Mouse (Mus musculus) C2C12 (cell line): ENCODE measurements around the gene Etv6. TPM values are rescaled to one million over a fixed set of nuclear protein-coding genes. Genes with fewer than 3 reads are reported as not detected.

Experiments
- H3K27me3 ChIP-seq: one replicate; pipeline ENCODE4 v1.6.1; 2011; ENCODE audit not compliant: control insufficient read depth, insufficient read depth, insufficient read length
- H3K36me3 ChIP-seq: one replicate; pipeline ENCODE4 v1.6.1; 2011; ENCODE audit not compliant: control insufficient read depth, insufficient read depth
- H3K4me3 ChIP-seq: one replicate; pipeline ENCODE4 v1.5.1; 2011; ENCODE audit warnings: mild to moderate bottlenecking, control low read depth; ENCODE audit not compliant: poor library complexity, insufficient read depth, severe bottlenecking
- H3K79me2 ChIP-seq: one replicate; pipeline ENCODE4 v1.6.1; 2011; ENCODE audit not compliant: control insufficient read depth, insufficient read depth
- H3K79me3 ChIP-seq: one replicate; pipeline ENCODE4 v1.6.1; 2011; ENCODE audit warnings: low read depth, control low read depth
- H3ac ChIP-seq: one replicate; pipeline ENCODE3; 2011; ENCODE audit warnings: low read depth; ENCODE audit not compliant: control insufficient read depth, insufficient read length
- CEBPB ChIP-seq: IDR thresholded peaks from one replicate; pipeline ENCODE4 v1.6.1; 2011; ENCODE audit warnings: low read depth, mild to moderate bottlenecking, control low read depth, moderate library complexity
- CTCF ChIP-seq: IDR thresholded peaks from one replicate; pipeline ENCODE4 v1.5.1; 2011; ENCODE audit not compliant: control insufficient read depth, insufficient read depth, insufficient read length
- FOSL1 ChIP-seq: IDR thresholded peaks from one replicate; pipeline ENCODE4 v1.8.0; 2011; ENCODE audit warnings: mild to moderate bottlenecking, low read length; ENCODE audit not compliant: poor library complexity, insufficient read depth, severe bottlenecking
- MAX ChIP-seq: IDR thresholded peaks from one replicate; pipeline ENCODE4 v1.6.1; 2011; ENCODE audit warnings: mild to moderate bottlenecking, control low read depth
- MYOD1 ChIP-seq: IDR thresholded peaks from one replicate; pipeline ENCODE4 v1.6.1; 2011; ENCODE audit warnings: low read depth; ENCODE audit not compliant: control insufficient read depth, insufficient read length
- MYOG ChIP-seq: IDR thresholded peaks from one replicate; pipeline ENCODE4 v1.6.1; 2011; ENCODE audit not compliant: control insufficient read depth, insufficient read length; ENCODE audit errors: extremely low read depth
- USF1 ChIP-seq: IDR thresholded peaks from one replicate; pipeline ENCODE4 v1.6.1; 2011; ENCODE audit warnings: low read depth, mild to moderate bottlenecking, control low read depth, moderate library complexity
- polyA plus RNA-seq: library from polyadenylated mRNA; unstranded; fragments of >200 nt; fragmentation: generic; extraction: Trizol; gene quantifications from one replicate; pipeline ENCODE4 v1.2.1, GENCODE M21; 2012; ENCODE audit warnings: missing spikeins

Etv6 gene
- polyA plus RNA-seq, 1 experiment, result 8.5 TPM

DNA sequence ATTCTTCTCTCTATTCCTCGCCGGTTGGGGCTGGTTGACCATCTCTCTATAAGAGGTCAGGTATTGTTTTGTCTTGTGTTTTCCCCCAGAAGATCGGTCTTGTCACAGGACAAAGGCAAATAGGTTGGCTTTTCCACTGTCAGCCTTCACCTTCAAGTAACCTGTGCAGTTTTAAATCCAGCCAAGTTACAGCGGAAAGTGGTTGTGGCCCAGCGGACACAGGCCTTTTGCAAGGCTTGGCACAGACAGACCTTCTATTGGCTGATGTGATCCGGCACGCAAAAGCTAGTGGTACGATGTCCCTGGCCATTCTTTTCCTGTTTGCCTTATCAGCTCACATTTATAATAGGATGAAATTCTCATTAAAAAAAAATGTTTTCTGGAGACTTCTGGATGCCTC, 3.9 kb downstream of the Etv6 start:
- Histone ChIP-seq H3K27me3 (no peaks in the 10 kb centered on the region), H3K79me3 (peaks cover 79% of the 10 kb centered on the region), H3K79me2 (peaks cover 85% of the 10 kb centered on the region), H3ac (no peak overlapping the region), H3K4me3 (no peak overlapping the region), H3K36me3 (no peaks in the 10 kb centered on the region)
- TF ChIP-seq CTCF (no peak), USF1 (no peak), MAX (no peak), FOSL1 (no peak), MYOG (no peak), CEBPB (no peak), MYOD1 (no peak)

DNA sequence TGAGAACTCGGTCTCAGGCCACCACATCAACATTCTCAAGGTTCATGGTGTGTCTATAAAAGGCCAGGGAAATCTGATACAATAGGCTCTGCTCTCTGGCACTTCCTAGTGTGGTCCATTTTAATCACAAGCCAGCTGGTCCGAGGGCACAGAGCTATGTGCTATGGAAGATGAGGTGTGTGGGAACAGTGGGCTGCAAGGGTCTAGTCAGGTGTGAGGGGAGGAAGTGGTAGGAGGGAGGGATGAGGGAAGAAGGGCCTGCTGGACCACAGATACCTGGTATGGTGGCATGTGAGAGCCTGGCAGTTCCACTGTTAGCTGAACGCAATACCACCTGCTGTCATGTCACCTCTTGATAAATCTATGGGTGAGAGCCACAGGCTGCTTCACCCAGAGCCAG, 4.8 kb downstream of the Etv6 start:
- Histone ChIP-seq H3K36me3 (no peaks in the 10 kb centered on the region), H3ac (no peak overlapping the region), H3K4me3 (no peak overlapping the region), H3K79me3 (peaks cover 89% of the 10 kb centered on the region), H3K79me2 (peaks cover 94% of the 10 kb centered on the region), H3K27me3 (no peaks in the 10 kb centered on the region)
- TF ChIP-seq USF1 (no peak), MAX (no peak), MYOG (no peak), CTCF (no peak), MYOD1 (no peak), FOSL1 (no peak), CEBPB (no peak)

DNA sequence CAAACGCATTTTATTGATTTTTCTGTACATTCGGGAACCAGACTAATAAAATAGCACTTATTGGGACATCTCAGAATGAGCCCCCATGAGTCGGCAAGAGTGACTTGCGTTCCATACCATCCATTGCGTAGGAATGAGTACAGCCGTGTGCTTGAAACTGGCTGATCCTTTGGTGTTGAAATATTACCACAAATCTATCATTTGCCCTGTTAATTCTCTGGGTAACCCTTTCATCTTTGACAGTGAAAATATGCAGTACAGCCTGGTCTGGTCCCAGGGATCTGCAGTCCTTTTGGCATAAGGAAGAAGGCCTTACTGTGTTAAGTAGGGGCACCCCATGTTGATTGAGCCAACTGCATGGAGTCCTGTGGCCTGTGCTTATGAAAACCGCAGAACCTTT, 5.8 kb downstream of the Etv6 start:
- Histone ChIP-seq H3K27me3 (no peaks in the 10 kb centered on the region), H3K36me3 (no peaks in the 10 kb centered on the region), H3K4me3 (no peak overlapping the region), H3K79me2 (peaks cover 100% of the 10 kb centered on the region), H3ac (no peak overlapping the region), H3K79me3 (peaks cover 97% of the 10 kb centered on the region)
- no peak for TF ChIP-seq MAX
- no peak for TF ChIP-seq USF1
- TF ChIP-seq MYOD1, result no peak
- no peak for TF ChIP-seq MYOG
- TF ChIP-seq CEBPB, result no peak
- no peak for TF ChIP-seq CTCF
- TF ChIP-seq FOSL1, result no peak

DNA sequence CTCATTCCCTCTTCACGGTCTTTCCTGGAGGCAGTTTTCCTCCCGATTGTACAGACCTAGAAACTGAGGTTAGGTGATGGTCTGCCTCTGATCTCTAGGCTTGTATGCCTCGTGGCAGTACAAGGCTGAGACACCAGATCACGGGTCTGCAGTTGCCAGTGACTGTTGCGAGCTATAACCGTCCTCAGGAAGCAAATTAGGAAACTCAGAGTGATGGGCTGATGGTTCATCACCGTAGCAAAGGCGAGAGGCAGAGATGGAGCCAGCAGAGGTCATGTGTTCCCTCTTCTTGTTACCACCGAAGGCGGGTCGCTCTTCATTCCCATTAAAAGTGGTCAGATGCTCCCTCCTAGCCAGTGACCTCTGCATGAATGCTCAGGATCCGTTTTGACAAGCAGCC, 6.4 kb downstream of the Etv6 start:
- no peaks in the 10 kb centered on the region for H3K27me3 ChIP-seq
- TF ChIP-seq FOSL1 (no peak), MYOG (no peak), MYOD1 (no peak), CEBPB (no peak), CTCF (no peak), MAX (no peak), USF1 (no peak)
- H3K79me2 ChIP-seq, result peaks cover 100% of the 10 kb centered on the region
- no peaks in the 10 kb centered on the region for H3K36me3 ChIP-seq
- peaks cover 98% of the 10 kb centered on the region for H3K79me3 ChIP-seq
- no peak overlapping the region for H3K4me3 ChIP-seq
- H3ac ChIP-seq, result no peak overlapping the region

DNA sequence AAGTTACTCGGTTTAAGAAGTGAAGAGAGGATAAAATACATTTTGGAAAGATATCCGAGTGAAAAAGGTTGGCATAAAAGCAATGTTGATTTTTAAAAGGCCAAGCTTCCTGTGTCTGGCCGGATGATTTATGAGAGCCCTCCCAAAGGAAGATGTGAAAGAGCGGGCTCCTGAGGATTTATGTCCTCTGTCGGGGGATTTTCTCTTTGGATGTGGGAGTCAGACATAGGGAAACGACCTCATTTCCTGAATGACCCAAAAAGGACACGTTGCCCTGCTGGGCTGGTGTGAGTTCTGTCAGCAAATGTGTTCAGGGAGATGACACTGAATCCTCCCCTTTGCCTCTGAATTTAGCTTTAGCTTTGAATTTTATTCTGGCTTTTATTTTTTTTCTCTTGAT, 8.0 kb downstream of the Etv6 start:
- Histone ChIP-seq H3K36me3 (no peaks in the 10 kb centered on the region), H3K4me3 (no peak overlapping the region), H3K79me2 (peaks cover 100% of the 10 kb centered on the region), H3ac (no peak overlapping the region), H3K27me3 (no peaks in the 10 kb centered on the region), H3K79me3 (peaks cover 97% of the 10 kb centered on the region)
- TF ChIP-seq MYOG, result no peak
- no peak for TF ChIP-seq FOSL1
- TF ChIP-seq MAX, result no peak
- TF ChIP-seq MYOD1, result no peak
- no peak for TF ChIP-seq CEBPB
- TF ChIP-seq CTCF, result no peak
- no peak for TF ChIP-seq USF1

DNA sequence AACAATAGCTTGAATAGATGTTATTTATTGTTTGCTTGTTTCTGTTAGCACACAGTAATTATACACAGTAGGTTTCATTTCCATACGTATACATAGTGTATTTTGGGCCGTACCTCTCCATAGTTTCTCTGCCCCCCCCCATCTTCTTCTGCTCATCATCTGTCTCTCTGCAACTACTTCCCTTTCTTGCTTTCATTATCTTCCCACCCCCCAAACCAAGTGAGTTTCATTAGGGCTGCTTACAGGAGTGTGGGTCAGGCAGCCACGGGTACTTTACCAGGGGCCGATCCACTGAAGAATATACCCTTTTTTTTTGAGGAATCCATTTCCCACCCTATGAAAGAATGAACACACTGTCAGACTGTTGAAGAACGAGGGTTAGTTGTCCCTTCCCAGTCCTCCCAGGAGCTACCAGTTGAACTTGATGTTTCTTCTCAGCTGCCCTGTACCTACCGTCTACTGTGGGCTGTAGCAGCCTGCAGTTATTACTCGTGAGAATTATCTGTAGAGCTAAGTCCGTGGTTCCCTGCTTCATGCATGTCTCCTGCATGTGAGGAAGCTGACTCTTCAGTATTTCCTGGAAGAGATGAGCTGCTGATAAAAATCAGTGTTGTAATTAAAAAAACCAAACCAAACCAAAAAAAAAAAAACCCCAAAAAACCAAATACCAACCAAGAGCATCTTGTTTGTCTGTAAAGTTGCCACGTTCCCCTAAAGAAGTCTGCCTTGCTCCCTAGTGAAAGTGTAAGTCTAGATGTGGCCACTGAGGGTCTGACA, 9.8 kb downstream of the Etv6 start:
- H3K79me3 ChIP-seq, result peaks cover 96% of the 10 kb centered on the region
- no peak overlapping the region for H3ac ChIP-seq

More for the DNA sequence above, 9.8 kb downstream of the Etv6 start:
- no peaks in the 10 kb centered on the region for H3K27me3 ChIP-seq
- H3K79me2 ChIP-seq, result peaks cover 100% of the 10 kb centered on the region
- no peak for TF ChIP-seq FOSL1
- TF ChIP-seq MYOG, result no peak
- TF ChIP-seq MAX, result no peak
- no peak for TF ChIP-seq USF1
- TF ChIP-seq MYOD1, result no peak
- no peak for TF ChIP-seq CEBPB
- no peak for TF ChIP-seq CTCF
- H3K36me3 ChIP-seq, result no peaks in the 10 kb centered on the region
- H3K4me3 ChIP-seq, result no peak overlapping the region
